Mouse (Mus musculus) cortical plate, adult 2 months (tissue): ENCODE data around the gene Rnf11. TPM values are rescaled to one million over a fixed set of nuclear protein-coding genes. Genes with fewer than 3 reads are reported as not detected.
"Not testable (repeated sequence)": the region's sequence is repeated elsewhere in the genome, so short reads cannot be mapped to it uniquely, and the experiment has no call there.

Experiments
- H3K27ac ChIP-seq: fragments of 200-500 bp; 2 replicates; pipeline ENCODE4 v1.5.1; 2012; ENCODE audit warnings: low read length, control low read depth, inconsistent platforms; ENCODE audit not compliant: insufficient read depth
- H3K4me1 ChIP-seq: fragments of 200-500 bp; 2 replicates; pipeline ENCODE4 v1.6.1; 2011; ENCODE audit warnings: low read length; ENCODE audit not compliant: control insufficient read depth, insufficient read depth
- H3K4me3 ChIP-seq: fragments of 200-500 bp; 2 replicates; pipeline ENCODE4 v1.5.1; 2011; ENCODE audit warnings: mild to moderate bottlenecking, low read length, control low read depth; ENCODE audit not compliant: insufficient read depth
- CTCF ChIP-seq: fragments of 200-500 bp; IDR thresholded peaks from 2 replicates; pipeline ENCODE4 v1.5.1; 2011; ENCODE audit warnings: mild to moderate bottlenecking, control low read depth, low read length; ENCODE audit not compliant: insufficient read depth; ENCODE audit errors: extremely low read depth
- POLR2A ChIP-seq: fragments of 200-500 bp; IDR thresholded peaks from 2 replicates; pipeline ENCODE4 v1.6.1; 2011; ENCODE audit warnings: mild to moderate bottlenecking, low read length, control low read depth; ENCODE audit not compliant: insufficient read depth; ENCODE audit errors: extremely low read depth
- polyA plus RNA-seq: library from polyadenylated mRNA; depleted of rRNA; stranded (reverse); fragments of >200 nt; gene quantifications from 2 replicates; pipeline ENCODE4 v1.2.3, GENCODE M21; 2012; rRNA removed

Rnf11 gene
- polyA plus RNA-seq, 1 experiment, result 174 TPM

- H3K4me1 ChIP-seq, result no peaks in the 10 kb centered on the region
- H3K4me3 ChIP-seq, result peak within 1 kb of the TSS; percentile 44
- no peak for TF ChIP-seq CTCF
- no peak for TF ChIP-seq POLR2A
- no peak within 1 kb of the TSS for H3K27ac ChIP-seq
These were observed 77.9 kb downstream of the Rnf11 start, which contains the start of gene Ttc39a for GRCm38 (mm10) chr4:109406486-109407175. Gene Ttc39a (plus strand): TSS chr4:109406623.

- peak overlapping the region; percentile 44 for H3K4me3 ChIP-seq
- no peaks in the 10 kb centered on the region for H3K4me1 ChIP-seq
- H3K27ac ChIP-seq, result no peak overlapping the region
- TF ChIP-seq POLR2A (no peak), CTCF (no peak)
These were observed 78.5 kb downstream of the Rnf11 start for GRCm38 (mm10) chr4:109406054-109406485.

GRCm38 (mm10) chr4:109405415-109405814, 79.1 kb downstream of the Rnf11 start:
- no peak overlapping the region for H3K27ac ChIP-seq
- H3K4me3 ChIP-seq, result no peak overlapping the region
- no peaks in the 10 kb centered on the region for H3K4me1 ChIP-seq
- no peak for TF ChIP-seq CTCF
- TF ChIP-seq POLR2A, result no peak

DNA sequence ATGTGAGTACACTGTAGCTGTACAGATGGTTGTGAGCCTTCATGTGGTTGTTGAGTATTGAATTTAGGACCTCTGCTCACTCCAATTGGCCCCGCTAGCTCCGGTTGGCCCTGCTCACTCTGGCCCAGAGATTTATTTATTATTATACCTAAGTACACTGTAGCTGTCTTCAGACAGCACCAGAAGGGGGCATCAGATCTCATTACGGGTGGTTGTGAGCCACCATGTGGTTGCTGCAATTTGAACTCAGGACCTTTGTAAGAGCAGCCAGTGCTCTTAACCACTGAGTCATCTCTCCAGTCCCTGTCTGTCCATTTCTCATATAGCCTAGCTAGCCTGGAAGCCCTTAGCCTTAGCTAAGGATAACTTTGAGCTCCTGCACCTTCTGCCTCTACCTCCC, 79.6 kb downstream of the Rnf11 start:
- not testable (repeated sequence) for H3K4me3 ChIP-seq, H3K4me1 ChIP-seq, H3K27ac ChIP-seq

- no peaks in the 10 kb centered on the region for H3K4me1 ChIP-seq
- no peak overlapping the region for H3K27ac ChIP-seq
- H3K4me3 ChIP-seq, result no peak overlapping the region
- TF ChIP-seq POLR2A (no peak), CTCF (0 out of 2 replicates have a peak, but pooled peaks have one; percentile 4)
These were observed 83.3 kb downstream of the Rnf11 start for GRCm38 (mm10) chr4:109401176-109401689.

Other genes starting within 250 kb of the Rnf11 start
- 148 and 159 TPM in 2 replicates for gene Eps15, start 204.5 kb downstream of the Rnf11 start, polyA plus RNA-seq
- gene Ttc39a, start 78.1 kb downstream of the Rnf11 start, polyA plus RNA-seq, result 4.0 and 5.0 TPM in 2 replicates
- gene 4930522H14Rik, start 46.6 kb upstream of the Rnf11 start, polyA plus RNA-seq, result not detected in 2 replicates
- gene Cdkn2c, start 182.5 kb upstream of the Rnf11 start, polyA plus RNA-seq, result 5.4 and 6.3 TPM in 2 replicates
- gene Faf1, start 191.9 kb upstream of the Rnf11 start, polyA plus RNA-seq, result 17.9 and 20.4 TPM in 2 replicates